Mouse (Mus musculus): ENCODE measurements at regions not wholly inside any gene's neighbourhood (a gene's known extent, or its start where the extent isn't known, plus 50 kb on each side); places are given as distances from the start of the nearest gene placed in this dataset.
"Not testable (repeated sequence)": the region's sequence is repeated elsewhere in the genome, so short reads cannot be mapped to it uniquely, and the experiment has no call there.

DNA sequence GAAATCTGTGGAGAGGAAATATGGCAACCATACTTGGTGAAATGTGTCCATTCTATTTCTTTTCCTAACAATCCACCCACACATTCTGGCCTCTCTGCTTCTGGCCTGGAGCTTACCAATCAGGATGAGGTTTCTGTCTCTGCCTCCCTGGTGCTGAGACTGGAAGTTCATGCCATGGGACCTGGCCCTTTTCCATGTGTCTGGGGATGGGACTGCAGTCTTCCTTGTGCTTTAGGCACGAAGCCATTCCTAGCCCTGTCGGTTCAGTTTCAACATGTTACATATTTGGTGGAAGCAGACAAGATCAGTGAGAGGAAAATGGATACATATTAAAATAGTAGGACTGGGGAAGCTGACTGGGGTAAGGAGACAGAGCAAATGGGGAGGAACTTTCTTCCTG is 100.2 kb upstream of the Tcerg1l start:
- no peak for DNase-seq

DNA sequence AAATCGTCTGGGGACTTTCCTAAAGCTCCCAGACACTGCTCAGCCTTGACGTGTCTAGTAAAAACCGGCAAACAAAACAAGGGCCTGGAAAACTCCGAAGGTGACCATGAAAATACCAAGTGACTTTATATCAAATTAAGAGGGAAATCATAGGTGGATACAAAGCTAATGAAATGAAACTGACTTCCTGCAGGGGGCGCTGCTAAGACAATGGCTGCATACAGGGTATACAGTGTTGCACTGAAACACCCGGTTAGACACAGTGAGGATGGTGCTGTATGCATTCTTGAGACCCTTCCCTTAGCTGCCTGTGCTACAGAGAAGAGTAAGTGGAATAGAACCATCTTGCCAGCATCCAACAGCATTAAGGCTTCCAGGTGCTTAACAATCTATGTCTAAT is 99.7 kb upstream of the Tcerg1l start:
- DNase-seq, result peak; percentile 28

DNA sequence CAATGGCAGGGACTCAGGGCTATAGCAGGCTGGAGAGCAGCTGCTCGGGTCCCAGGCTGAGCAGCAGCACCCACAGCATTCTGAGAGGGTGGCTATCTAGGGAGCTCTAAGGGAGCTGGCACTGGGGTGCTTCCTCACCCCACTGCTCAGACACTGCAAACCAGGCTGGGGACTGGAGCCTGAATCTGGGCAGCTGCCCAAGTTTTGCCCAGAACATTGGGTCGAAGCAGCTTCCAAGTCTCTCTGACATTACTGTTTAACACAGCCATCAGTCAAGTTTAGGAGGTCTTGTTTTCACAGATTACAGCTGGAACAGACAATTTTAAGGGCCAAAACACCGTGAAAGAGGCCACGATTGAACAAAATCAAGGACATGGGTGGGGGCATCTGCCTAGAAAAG is 96.1 kb upstream of the Tcerg1l start:
- no peak for DNase-seq

DNA sequence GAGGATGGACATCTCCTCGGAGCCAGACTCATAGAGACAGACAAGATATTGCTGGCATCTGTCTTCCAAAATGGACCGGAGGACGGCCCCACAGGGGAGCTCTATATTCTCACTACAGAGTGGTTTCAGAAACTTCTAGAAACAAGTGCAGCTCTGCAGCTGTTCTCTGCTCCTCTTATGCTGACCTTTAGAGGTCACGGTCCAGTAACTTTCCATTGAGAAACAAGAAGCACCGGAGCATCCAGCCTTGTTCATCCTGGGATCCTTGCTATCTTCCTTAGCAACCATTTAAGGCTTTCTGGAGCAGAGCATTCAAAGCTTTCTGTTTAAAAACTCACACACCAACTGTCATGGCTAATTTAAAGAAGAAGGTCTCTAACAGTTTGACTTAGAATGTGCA is 94.7 kb upstream of the Tcerg1l start:
- no peak for DNase-seq

DNA sequence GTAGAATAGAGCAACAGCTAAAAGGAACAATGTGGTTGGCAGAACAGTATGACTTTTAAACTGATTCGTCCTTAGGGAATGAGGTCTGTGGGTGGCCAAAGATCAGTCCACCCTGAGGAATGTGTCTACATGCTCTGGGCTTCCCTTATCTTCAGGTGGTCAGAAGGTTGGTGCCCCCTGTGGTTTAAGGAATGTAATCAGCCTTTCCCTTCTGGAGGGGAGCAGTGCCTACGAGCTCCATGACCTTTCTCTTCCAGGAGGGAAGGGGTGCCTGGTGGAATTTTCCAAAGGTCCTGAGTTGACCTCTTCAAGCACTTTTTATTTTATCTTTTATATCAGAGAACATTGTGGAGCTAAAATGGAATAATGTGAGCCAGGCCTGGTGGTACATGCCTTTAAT is 91.9 kb upstream of the Tcerg1l start:
- no peak for DNase-seq

DNA sequence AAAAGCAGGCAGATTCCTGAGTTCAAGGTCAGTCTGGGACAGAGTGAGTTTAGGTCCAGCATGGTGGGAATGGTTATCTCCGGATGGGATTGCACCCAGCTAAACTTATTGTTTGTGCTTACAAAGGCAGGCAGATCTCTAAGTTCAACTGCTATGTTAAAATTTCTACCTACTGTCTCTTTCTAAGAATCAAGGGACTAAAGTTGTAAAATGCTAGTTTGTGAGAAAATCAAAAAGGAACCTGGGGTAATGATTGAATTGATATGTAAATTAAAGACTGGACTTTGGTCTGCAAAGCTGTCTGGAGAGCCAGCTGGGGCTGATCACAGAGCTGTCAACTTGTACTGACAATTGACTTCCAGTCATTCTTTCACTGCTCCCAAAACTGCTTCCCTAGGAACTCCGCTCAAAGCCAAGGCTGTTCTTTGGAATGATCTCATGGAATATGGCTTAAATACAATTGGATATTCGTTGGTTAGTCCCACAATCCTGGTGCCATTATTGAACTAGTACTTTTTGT is 90.7 kb upstream of the Tcerg1l start:
- no peak for DNase-seq

DNA sequence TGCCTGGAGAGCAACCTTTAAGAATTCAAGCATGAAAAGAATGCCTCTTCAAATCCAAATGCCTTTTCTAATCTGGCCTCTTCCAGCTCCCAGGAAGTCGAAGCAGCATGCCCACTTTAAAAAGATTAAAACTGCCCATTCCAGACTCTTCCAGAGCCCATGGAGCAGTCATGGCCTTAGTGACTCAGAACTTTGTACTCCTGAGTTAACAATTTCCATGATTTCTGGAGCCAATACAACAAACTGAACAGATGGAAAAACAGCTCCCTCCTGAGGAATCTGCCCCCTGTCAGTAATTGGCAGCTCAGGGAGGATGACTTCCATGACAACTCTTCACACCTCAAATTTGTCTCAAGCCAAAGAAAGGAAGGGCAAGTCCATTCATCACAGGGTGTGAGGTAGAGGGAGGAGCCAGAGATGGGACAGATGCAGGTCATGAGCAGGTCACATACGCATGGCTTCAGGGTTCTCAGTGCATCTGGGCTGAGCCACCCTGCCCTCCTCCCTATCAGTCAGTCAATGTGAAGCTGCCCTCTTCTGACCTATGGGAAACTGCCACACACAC is 75.4 kb upstream of the Tcerg1l start:
- no peak for DNase-seq

DNA sequence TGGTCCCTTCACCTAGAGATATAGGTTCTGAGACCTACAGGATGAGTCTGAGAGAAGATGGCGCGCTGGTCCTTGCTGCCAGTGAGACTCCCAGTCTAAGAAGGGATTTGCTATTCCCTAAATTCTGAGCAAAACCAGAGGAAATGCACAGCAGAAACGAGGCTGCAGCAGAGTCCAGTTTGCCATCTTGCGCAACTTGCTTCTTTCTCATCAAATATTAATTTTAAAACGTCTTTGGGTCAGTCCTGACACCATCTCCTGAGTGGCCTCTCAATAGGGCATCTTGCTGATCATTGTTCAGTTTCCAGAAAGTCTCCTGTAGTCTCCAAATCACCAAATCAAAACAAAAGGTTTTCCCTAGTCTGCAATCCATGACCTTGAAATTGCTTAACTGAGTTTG is 74.8 kb upstream of the Tcerg1l start:
- no peak for DNase-seq

DNA sequence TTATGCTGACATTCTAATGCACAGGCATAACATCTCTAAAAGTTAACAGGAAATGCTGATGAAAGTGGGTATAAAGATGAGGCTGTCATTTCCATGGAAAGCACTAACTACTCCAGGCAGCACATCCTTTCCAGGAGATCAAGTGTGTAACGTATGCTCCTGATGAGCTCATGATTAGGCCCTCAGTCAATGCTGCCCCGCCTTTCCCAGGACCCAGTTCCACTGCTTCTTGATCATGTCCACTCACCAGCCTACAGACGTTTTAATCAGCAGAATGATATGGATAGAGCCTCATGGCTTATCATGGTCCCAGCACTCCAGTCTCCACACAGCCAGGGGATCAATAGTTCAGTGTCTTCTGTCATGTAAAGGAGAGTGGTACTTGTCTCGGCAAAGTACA is 71.7 kb upstream of the Tcerg1l start:
- DNase-seq, result no peak

DNA sequence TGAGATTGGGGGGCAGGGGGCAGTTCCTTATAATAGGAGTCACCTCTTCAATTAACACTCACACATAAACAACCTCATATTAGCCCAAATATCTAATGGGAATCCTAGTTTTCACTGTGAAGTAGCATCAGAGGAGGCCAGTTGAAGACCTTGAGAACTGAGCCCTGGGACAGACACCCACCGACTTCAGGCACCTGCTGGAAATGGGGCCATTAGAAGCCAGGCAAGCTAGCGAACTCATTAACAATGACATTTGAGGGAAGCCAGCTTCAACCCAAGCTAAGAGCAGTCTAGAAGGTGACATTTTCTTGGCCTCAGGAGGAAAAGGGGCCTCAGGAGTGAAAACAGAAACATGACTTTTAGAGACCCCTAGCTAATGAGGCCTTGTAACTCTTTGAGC is 70.9 kb upstream of the Tcerg1l start:
- no peak for DNase-seq

DNA sequence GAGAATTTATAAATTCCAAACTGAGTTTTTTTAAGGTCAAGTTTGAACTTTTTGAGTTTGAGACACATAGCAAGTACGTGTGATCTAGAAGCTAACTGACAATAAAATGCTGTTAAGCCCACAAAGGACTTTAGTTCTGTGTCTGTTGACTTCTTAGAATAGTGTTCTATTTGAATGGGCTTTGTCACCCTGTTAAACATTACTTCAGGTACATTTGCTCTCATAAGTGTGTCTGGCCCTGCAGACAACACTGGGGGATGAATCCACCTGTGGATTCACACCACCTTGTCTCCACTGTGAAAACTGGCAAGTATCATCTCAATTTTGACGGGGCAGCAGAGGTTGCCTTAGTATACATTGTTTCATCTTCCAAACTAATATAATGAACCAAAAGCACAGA is 70.5 kb upstream of the Tcerg1l start:
- no peak for DNase-seq

DNA sequence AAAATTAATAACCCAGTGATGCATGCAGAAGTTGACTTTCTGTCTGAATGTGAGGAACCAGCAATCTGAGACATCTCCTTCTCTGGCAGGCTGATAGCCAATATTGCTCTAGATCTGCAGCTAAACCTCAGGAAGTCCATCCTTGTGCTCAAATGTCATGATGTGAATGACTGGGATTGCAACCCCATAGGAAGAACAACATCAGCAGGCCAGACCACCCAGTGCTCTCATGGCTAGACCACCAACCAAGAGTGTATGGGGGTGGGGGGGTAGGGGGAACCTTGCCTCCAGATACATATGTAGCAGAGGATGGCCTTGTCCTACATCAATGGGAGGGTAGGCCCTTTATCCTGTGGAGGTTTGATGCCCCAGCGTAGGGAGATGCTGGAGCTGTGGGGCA is 69.9 kb upstream of the Tcerg1l start:
- DNase-seq, result no peak

DNA sequence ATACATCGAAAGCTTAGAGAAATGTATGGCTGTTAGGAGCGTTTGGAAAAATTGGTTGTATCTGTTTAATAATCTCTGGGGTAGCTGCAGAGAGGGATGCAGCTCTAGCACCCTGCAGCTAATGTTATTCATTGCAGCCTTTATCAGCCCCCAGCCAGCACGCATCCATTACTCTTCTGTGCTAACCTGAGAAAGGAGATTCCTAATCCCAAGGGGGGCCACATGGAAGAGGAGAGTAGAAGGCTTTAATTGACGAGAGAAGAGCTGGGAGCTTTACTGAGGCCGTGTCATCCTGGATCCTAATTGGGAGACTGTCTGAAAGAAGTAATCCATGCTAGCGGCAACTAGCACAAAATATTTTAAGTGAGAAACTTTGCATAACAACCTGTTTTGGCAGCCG is 60.4 kb upstream of the Tcerg1l start:
- DNase-seq, result no peak

DNA sequence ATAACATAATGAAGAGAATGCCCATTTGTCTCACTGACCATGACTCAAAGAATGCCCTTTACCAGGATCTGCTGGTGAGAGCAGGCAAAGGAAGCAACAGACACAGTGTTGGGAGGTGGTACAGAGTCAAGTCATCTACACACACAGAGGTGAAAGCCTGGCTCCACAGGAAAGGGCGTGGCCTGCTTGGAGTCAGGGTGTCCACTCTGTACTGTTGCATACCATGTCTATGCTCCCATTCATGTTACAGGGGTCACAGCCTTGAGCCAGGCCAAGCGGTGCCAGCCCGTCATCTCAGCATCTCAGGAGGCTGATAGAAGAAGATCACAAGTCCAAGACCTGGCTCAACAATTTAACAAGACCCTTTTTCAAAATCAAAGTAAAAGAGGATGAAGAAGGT is 57.8 kb upstream of the Tcerg1l start:
- no peak for DNase-seq

DNA sequence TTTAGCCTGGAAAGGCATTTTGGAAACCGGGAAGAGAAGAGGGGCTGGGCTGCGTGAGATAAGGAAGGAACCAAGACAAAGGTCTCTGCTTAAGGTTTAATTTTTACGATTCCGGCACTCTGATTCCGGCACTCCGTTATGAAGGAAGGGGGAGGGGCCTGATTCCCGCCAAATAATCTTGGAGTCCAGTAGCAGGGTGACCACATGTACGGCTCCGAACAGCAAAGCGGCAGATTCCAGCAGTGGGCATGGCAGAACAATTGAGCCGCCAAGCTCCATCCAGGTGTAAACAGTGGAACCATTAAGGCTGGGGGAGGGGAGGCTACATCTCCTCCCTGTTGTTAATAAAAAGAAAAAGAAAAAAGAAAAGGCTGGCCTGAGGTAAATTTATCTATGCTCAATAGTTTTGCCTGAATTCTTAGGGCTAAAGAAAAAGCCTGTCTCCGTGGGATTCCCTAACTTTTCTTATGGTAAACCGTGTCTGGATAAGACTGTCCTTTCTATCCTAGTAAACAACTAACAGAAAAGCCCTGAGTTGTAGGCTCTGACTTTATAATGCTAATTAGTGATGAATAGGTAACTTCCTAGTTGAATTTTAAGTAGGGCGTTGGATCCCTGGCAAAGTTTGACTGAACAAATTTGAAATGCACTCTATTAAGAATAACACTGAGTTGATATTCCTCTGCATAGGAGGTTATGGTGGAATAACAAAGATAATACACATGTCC is 57.1 kb upstream of the Tcerg1l start:
- DNase-seq, result not testable (repeated sequence)

DNA sequence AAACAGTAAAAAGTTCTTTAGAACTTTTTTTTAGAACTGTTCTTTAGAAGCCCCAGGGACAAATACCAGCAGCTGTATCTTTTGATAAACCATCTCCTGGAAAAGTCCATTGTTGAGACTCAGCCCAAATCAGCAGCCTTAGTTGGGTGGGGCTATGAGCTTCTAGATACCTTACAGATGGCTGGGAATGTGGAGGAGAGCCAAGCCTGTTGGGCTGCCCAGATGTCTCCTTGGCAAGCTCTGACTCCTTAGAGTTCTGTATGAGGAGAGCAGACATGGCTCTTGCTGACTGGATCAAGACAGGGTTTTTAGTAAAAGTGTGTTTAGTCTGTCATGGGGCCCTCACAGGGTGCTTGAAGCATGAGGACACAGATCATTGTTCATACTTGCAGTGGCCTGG is 53.8 kb upstream of the Tcerg1l start:
- peak; percentile 2 for DNase-seq

DNA sequence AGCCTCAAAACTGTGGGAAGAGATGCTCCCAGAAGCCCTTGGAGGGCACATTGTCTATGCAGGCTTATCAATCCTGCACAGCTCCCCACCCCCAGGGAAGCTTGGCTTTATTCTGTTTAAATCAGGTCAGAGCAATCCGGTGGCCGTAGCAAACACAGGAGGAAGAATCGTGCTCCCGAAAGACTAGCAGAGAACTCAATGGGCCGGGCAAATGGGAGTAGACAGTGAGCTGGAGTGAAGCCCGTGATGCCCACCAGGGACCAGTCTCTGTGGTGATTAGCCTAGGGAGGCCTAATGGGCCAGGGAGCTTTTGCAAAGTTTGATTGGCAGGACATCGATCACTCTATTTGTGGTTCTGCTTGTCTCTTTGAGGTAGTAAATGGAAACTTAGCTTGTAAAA is 51.0 kb upstream of the Tcerg1l start:
- DNase-seq, result no peak

Data from adrenal gland, postnatal 10 days (tissue).